Mouse (Mus musculus) kidney, embryonic 16.5 days (tissue): ENCODE measurements around the gene Ube3c. TPM values are rescaled to one million over a fixed set of nuclear protein-coding genes. Genes with fewer than 3 reads are reported as not detected.
A peak's percentile ranks its signal among the peaks of the same experiment; 100 is the strongest.

ENCODE experiments used
- ATAC-seq: fragments of 200-750 bp; cut with Nextera tagmentation; 2 replicates; pipeline ENCODE4 v1.8.0; 2017; ENCODE audit warnings: moderate TSS enrichment; ENCODE audit not compliant: low FRiP score, low TSS enrichment
- H3K27ac ChIP-seq: fragments of 300-500 bp; sonication (generic); 2 replicates; pipeline ENCODE4 v1.5.1; 2014; ENCODE audit warnings: low read length
- H3K27me3 ChIP-seq: fragments of 300-500 bp; sonication (generic); 2 replicates; pipeline ENCODE4 v1.6.1; 2014; ENCODE audit warnings: low read length, control low read depth, mixed read lengths; ENCODE audit not compliant: insufficient read depth
- H3K36me3 ChIP-seq: fragments of 300-500 bp; sonication (generic); 2 replicates; pipeline ENCODE4 v1.6.1; 2014; ENCODE audit warnings: low read length, control low read depth, mixed read lengths; ENCODE audit not compliant: insufficient read depth
- H3K4me1 ChIP-seq: fragments of 300-500 bp; sonication (generic); 2 replicates; pipeline ENCODE4 v1.6.1; 2014; ENCODE audit warnings: low read length, control low read depth, mixed read lengths; ENCODE audit not compliant: insufficient read depth
- H3K4me2 ChIP-seq: fragments of 300-500 bp; sonication (generic); replicated peaks from 2 replicates; pipeline ENCODE4 v1.6.1; 2014; ENCODE audit warnings: low read depth, low read length
- H3K4me3 ChIP-seq: fragments of 300-500 bp; sonication (generic); 2 replicates; pipeline ENCODE4 v1.5.1; 2014; ENCODE audit warnings: mild to moderate bottlenecking, low read length
- H3K9ac ChIP-seq: fragments of 300-500 bp; sonication (generic); replicated peaks from 2 replicates; pipeline ENCODE4 v1.6.1; 2014; ENCODE audit warnings: low read length
- H3K9me3 ChIP-seq: fragments of 300-500 bp; sonication (generic); 2 replicates; pipeline ENCODE4 v1.6.1; 2016; ENCODE audit warnings: low read length, control low read depth
- WGBS: fragments of 180-500 bp; shearing (Covaris S2); extraction: QIAGEN DNeasy Blood & Tissue Kit; methylation state at CpG from one replicate; pipeline ENCODE4 v1.1.7; 2014; 5-methylcytosine and 5-hydroxymethylcytosine counted together
- polyA plus RNA-seq: library from polyadenylated mRNA; unstranded; fragments of >200 nt; fragmentation: Nextera tagmentation; extraction: Ambion mirVana; gene quantifications from 2 replicates; pipeline ENCODE4 v1.2.1, GENCODE M21; 2015

Ube3c gene
- polyA plus RNA-seq, 1 experiment from 2014 or later = 12.1 TPM

GRCm38 (mm10) chr5:29665391-29665790 is 96.3 kb downstream of the Ube3c start:
- no peak overlapping the region for H3K4me3 ChIP-seq
- H3K9ac ChIP-seq = no peak overlapping the region
- no peak for ATAC-seq
- no peaks in the 10 kb centered on the region for H3K27me3 ChIP-seq
- no peak overlapping the region for H3K4me2 ChIP-seq
- H3K9me3 ChIP-seq = no peaks in the 10 kb centered on the region
- no peak overlapping the region for H3K27ac ChIP-seq
- peaks cover 48% of the 10 kb centered on the region for H3K36me3 ChIP-seq
- H3K4me1 ChIP-seq = no peaks in the 10 kb centered on the region
- WGBS = 89% methylated on average over 2 of the region's 2 CpGs

DNA sequence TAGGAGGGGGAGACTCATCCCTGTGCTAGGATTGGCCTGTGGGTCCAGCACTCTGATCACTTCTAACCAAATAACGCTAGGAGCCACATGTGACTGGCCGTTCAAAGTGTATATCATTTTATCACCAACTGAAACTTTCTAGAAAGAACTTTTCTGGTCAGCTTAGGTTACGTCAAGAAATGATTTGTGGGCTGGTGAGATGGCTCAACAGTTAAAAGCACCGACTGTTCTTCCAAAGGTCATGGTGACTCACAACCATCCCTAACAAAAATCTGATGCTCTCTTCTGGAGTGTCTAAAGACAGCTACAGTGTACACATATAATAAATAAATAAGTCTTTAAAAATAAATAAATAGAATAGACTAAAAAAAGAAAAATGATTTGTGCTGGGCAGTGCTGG is 103.5 kb downstream of the Ube3c start:
- ATAC-seq = no peak
- Histone ChIP-seq H3K9me3 (no peaks in the 10 kb centered on the region), H3K4me3 (no peak overlapping the region), H3K4me2 (no peak overlapping the region), H3K9ac (no peak overlapping the region), H3K27ac (no peak overlapping the region), H3K27me3 (no peaks in the 10 kb centered on the region), H3K4me1 (no peaks in the 10 kb centered on the region), H3K36me3 (peaks cover 55% of the 10 kb centered on the region)
- 78% methylated on average over 4 of the region's 4 CpGs for WGBS

DNA sequence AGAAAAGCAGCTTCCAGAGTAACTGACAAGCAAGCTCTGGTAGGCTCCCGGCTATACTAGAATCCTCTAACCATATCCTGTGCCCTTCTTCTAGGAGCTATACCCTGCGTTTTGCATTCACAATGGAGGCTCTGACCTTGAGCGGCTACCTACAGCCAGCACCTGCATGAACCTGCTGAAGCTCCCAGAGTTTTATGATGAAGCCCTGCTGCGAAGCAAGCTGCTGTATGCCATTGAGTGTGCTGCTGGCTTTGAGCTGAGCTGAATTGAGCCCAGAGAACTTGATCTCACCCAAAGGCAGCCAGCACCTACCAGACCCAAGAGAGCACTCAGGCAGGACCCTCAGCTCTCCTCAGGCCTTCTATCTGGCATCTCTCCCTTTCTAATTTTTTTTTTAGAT is 105.3 kb downstream of the Ube3c start:
- Histone ChIP-seq H3K4me2 (no peak overlapping the region), H3K9me3 (no peaks in the 10 kb centered on the region), H3K4me3 (no peak overlapping the region), H3K4me1 (no peaks in the 10 kb centered on the region), H3K27me3 (no peaks in the 10 kb centered on the region), H3K9ac (no peak overlapping the region), H3K36me3 (peaks cover 40% of the 10 kb centered on the region), H3K27ac (no peak overlapping the region)
- WGBS = 92% methylated on average over 4 of the region's 4 CpGs
- no peak for ATAC-seq

- Histone ChIP-seq H3K4me1 (no peaks in the 10 kb centered on the region), H3K27ac (no peak overlapping the region), H3K4me3 (no peak overlapping the region), H3K9me3 (no peaks in the 10 kb centered on the region), H3K36me3 (peaks cover 31% of the 10 kb centered on the region), H3K4me2 (no peak overlapping the region), H3K27me3 (no peaks in the 10 kb centered on the region), H3K9ac (no peak overlapping the region)
- ATAC-seq = no peak
- 94% methylated on average over 3 of the region's 3 CpGs for WGBS
Observed at GRCm38 (mm10) chr5:29676445-29676844, 107.4 kb downstream of the Ube3c start.

DNA sequence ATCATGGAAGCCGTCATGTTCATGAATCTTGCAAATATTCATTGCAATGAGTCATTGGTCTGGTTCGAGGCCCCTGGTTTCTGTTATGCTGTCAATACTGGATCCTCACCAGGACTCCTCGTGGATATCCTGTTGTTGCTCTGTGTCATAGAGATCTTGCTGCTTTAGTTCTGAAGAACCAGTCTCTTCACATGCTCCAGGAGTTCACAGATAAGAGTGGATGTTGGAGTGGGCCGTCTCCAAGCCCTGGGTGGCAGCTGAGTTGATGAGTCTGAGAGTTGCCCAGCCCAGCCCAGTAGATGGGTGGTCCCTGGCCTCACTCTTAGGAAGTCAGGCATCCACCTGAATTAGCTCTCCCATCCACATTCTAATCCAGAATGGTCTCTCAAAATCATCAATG is 116.0 kb downstream of the Ube3c start:
- ATAC-seq = no peak
- WGBS = 85% methylated on average over 4 of the region's 4 CpGs
- Histone ChIP-seq H3K9me3 (no peaks in the 10 kb centered on the region), H3K27me3 (no peaks in the 10 kb centered on the region), H3K9ac (no peak overlapping the region), H3K27ac (no peak overlapping the region), H3K4me2 (no peak overlapping the region), H3K36me3 (0 out of 2 replicates have a peak, but pooled peaks cover 3% of the 10 kb centered on the region), H3K4me1 (no peaks in the 10 kb centered on the region), H3K4me3 (no peak overlapping the region)

DNA sequence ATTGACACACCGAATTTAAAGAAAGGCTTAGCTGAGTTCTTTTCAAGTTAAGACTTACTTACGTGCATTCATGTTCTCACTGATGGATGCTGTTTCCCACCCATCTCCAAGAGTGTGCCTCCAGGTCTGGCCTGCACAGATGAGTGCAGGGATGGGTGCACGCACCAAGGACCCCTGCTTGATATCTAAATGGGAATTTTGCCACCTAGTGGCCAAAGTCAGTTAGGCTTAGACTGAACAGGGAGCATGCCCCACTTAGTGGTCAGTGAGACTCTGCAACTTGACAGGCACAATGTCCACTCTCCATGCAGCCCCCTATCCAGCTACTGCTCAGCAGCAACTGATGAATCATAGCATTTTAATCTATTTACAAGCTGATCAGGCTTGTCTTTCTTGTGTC is 118.6 kb downstream of the Ube3c start:
- Histone ChIP-seq H3K9me3 (no peaks in the 10 kb centered on the region), H3K27ac (no peak overlapping the region), H3K4me3 (no peak overlapping the region), H3K4me1 (no peaks in the 10 kb centered on the region), H3K9ac (no peak overlapping the region), H3K27me3 (no peaks in the 10 kb centered on the region), H3K36me3 (no peaks in the 10 kb centered on the region), H3K4me2 (no peak overlapping the region)
- 59% methylated on average over 3 of the region's 3 CpGs for WGBS
- ATAC-seq = peak; percentile 90; the same call in 1 of the 2 replicates

DNA sequence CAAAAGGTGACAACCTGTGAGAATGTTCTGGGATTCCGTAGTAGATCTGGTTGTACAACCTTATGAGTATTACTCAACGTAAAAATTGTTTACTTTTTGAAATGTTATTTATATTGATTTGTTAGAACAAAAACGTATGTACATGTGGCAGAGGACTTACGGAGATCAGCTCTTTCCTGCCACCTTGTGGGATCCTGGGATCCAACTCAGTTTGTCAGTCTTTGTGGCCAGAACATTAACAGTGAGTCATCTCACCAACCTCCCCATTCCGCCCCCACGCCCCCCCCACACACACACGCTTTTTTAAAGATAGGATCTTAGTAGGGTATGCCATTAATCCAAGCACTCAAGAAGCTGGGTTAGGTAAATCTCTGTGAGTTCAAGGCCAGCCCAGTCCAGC is 119.3 kb downstream of the Ube3c start:
- Histone ChIP-seq H3K9me3 (no peaks in the 10 kb centered on the region), H3K27ac (no peak overlapping the region), H3K27me3 (no peaks in the 10 kb centered on the region), H3K4me1 (no peaks in the 10 kb centered on the region), H3K4me2 (no peak overlapping the region), H3K36me3 (no peaks in the 10 kb centered on the region), H3K4me3 (no peak overlapping the region), H3K9ac (no peak overlapping the region)
- WGBS = 57% methylated on average over 7 of the region's 7 CpGs
- ATAC-seq = no peak

DNA sequence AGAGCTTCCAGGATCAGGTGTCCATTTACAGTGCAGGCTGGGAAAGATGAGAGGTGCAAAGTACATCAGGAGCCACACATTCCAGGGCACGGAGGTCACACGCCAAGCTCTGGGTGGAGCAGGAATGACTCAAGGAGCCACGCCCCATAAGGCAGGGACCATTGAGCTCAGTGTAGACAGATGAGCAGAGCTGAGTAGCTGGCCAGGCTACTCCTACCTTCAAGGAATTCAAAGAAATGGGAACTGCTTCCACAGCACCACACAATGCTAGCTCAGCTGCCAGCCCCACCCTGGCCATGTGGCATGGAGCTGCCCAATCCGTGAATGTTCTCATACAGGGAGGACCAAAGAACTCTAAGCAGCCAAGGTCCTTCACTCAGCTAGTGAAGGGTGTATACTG is 129.5 kb downstream of the Ube3c start:
- no peak overlapping the region for H3K4me2 ChIP-seq
- no peaks in the 10 kb centered on the region for H3K4me1 ChIP-seq
- H3K9ac ChIP-seq = no peak overlapping the region
- H3K27me3 ChIP-seq = no peaks in the 10 kb centered on the region
- no peak overlapping the region for H3K4me3 ChIP-seq
- WGBS = 80% methylated on average over 4 of the region's 4 CpGs
- no peaks in the 10 kb centered on the region for H3K9me3 ChIP-seq
- no peaks in the 10 kb centered on the region for H3K36me3 ChIP-seq
- peak; percentile 27; the same call in 1 of the 2 replicates for ATAC-seq
- no peak overlapping the region for H3K27ac ChIP-seq

DNA sequence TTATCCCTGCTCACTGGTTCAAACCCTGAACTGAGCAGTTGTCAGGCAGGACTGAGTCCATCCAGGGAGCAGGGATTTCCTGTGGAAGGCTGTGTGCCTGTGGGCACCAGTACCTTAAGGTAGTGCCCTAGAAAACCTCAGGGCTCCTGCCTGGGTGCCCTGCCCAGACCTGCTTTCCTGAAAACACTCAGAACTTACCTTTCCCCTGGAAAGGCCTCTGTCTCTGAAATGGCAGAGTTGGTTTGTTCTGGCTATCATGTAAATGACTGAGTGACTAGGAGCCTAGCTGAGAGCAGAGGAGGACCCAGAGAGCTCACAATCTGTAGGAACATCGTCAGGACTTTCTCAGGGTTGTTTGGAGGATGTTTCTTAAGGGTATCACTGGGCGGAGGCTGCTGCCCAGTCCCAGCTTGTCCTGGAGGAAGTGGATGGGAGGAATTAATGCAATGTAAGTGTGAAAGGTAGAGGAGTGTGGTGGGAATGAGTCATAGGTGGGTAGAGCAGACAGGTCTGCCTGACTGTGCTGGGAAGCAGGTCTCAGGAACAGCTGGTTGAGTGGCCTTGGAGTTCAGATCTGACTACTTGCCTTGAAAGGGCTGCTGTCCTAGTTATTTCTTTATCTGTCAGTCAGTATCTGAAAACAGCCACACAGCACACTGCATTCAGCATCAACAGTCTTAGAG is 130.6 kb downstream of the Ube3c start:
- Histone ChIP-seq H3K27ac (no peak overlapping the region), H3K4me2 (no peak overlapping the region), H3K4me1 (no peaks in the 10 kb centered on the region), H3K36me3 (no peaks in the 10 kb centered on the region), H3K27me3 (no peaks in the 10 kb centered on the region), H3K9ac (no peak overlapping the region), H3K9me3 (no peaks in the 10 kb centered on the region), H3K4me3 (no peak overlapping the region)
- ATAC-seq = no peak
- WGBS = 82% methylated on average over 2 of the region's 2 CpGs

- Histone ChIP-seq H3K9ac (no peak overlapping the region), H3K36me3 (no peaks in the 10 kb centered on the region)
Observed at GRCm38 (mm10) chr5:29707241-29707640, 138.2 kb downstream of the Ube3c start.

More at GRCm38 (mm10) chr5:29707241-29707640, 138.2 kb downstream of the Ube3c start:
- Histone ChIP-seq H3K4me1 (no peaks in the 10 kb centered on the region), H3K4me3 (no peak overlapping the region), H3K4me2 (no peak overlapping the region), H3K9me3 (no peaks in the 10 kb centered on the region), H3K27ac (no peak overlapping the region), H3K27me3 (no peaks in the 10 kb centered on the region)
- no peak for ATAC-seq
- WGBS = 85% methylated on average over 4 of the region's 4 CpGs
